Mouse (Mus musculus): ENCODE measurements around the gene Napb. TPM values are rescaled to one million over a fixed set of nuclear protein-coding genes. Genes with fewer than 3 reads are reported as not detected.

The Napb gene
- polyA plus RNA-seq, 1 experiment from 2014 or later = 2.4 TPM

DNA sequence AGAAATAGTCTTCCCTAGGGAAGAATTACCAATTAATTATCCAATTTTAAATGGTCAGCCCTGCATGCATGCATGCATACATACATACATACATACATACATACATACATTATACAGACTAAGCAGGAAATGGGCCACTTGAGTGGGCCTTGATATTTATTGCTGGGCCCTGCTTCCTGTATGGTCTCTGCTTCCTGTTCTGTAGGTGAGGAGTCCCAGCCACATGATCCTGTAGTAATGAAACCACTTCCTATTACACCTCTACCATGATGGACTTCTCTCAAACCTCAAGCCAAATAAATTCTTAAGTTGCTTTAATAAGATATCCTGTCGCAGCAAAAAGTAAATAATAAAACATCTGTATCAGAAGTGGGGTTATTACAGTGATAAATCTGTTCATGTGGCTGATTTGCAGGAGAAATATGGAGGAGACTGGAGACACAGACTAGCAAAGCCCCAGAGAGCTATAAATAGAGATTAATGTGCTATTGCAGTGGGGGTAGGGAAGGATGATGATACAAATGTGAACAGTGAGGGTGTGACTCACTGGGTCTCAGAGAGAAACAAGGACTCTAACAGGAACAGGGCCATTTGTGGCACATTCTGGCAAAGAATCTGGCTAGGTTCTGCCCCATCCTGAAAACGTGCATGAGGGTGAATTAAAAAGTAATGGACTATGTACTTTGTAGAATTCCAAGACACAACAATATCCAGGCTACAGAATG is 12.8 kb downstream of the Napb start:
- Histone ChIP-seq H3K4me1 (replicated peaks; ENCODE audit: control insufficient read depth, insufficient read depth, low read length) (no peaks in the 10 kb centered on the region), H3K9ac (ENCODE audit: low read depth, low read length) (no peak overlapping the region), H3K4me3 (ENCODE audit: low read depth, low read length) (no peak overlapping the region), H3K27me3 (replicated peaks; ENCODE audit: control insufficient read depth, insufficient read depth, low read length) (no peaks in the 10 kb centered on the region), H3K27ac (ENCODE audit: low read depth, low read length) (no peak overlapping the region), H3K4me2 (replicated peaks; ENCODE audit: low read depth) (no peak overlapping the region), H3K9me3 (ENCODE audit: control insufficient read depth) (no peaks in the 10 kb centered on the region), H3K36me3 (ENCODE audit: control insufficient read depth, insufficient read depth) (no peaks in the 10 kb centered on the region)
- WGBS = 50% methylated on average over 2 of the region's 2 CpGs
- ATAC-seq = no peak
- TF ChIP-seq CTCF (IDR thresholded peaks at IDR 0.05; ENCODE audit: low read depth) = no peak

DNA sequence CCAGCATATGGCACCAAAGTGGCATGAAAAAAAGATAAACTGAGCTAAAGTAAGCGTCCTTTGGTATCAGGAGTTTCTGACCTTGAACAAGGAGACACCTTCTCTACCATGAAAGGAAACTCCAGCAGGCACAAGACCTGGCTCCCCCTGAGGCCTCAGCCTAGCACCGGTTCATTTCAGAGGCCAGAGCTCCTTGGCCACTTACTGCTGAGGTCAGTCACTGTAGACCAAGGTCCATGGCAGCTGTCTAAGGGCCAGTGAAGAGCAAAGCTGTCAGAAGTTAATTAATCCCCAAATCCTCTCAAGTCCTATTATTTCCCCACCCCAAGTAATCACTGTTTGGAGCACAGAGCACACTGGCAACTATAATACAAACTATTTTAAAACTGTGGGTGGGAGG is 15.2 kb downstream of the Napb start:
- no peaks in the 10 kb centered on the region for H3K36me3 ChIP-seq (ENCODE audit: control insufficient read depth, insufficient read depth)
- H3K4me2 ChIP-seq (replicated peaks; ENCODE audit: low read depth) = no peak overlapping the region
- no peak overlapping the region for H3K27ac ChIP-seq (ENCODE audit: low read depth, low read length)
- H3K27me3 ChIP-seq (replicated peaks; ENCODE audit: control insufficient read depth, insufficient read depth, low read length) = no peaks in the 10 kb centered on the region
- H3K4me1 ChIP-seq (replicated peaks; ENCODE audit: control insufficient read depth, insufficient read depth, low read length) = no peaks in the 10 kb centered on the region
- H3K4me3 ChIP-seq (ENCODE audit: low read depth, low read length) = no peak overlapping the region
- no peak for TF ChIP-seq CTCF (IDR thresholded peaks at IDR 0.05; ENCODE audit: low read depth)
- H3K9me3 ChIP-seq (ENCODE audit: control insufficient read depth) = no peaks in the 10 kb centered on the region
- no peak for ATAC-seq
- WGBS = 64% methylated on average over 2 of the region's 2 CpGs
- H3K9ac ChIP-seq (ENCODE audit: low read depth, low read length) = no peak overlapping the region

DNA sequence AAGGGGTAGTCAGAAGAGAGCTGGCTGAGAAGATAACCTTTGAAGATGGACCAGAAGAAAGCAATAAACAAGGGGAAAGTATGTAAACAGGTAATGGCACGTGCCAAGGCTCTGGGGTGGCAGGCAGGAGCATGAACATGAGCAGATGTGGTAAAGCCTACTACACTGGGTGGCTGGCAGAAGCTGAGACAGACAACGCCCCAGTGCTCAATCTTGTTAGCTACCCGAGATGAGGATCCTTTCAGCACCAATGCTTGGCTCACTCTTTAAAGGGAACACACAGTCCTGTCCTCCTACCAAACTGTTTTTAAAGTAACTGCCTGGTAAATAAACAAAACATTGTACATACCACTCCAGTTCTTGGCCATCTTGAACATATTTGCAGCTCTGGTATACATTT is 19.9 kb downstream of the Napb start:
- H3K4me3 ChIP-seq (ENCODE audit: low read depth, low read length) = no peak overlapping the region
- H3K4me2 ChIP-seq (replicated peaks; ENCODE audit: low read depth) = no peak overlapping the region
- no peak overlapping the region for H3K9ac ChIP-seq (ENCODE audit: low read depth, low read length)
- peaks cover 5% of the 10 kb centered on the region; the same call in 1 of the 2 replicates for H3K36me3 ChIP-seq (ENCODE audit: control insufficient read depth, insufficient read depth)
- ATAC-seq = no peak
- 75% methylated on average over 3 of the region's 3 CpGs for WGBS
- no peaks in the 10 kb centered on the region for H3K4me1 ChIP-seq (replicated peaks; ENCODE audit: control insufficient read depth, insufficient read depth, low read length)
- TF ChIP-seq CTCF (IDR thresholded peaks at IDR 0.05; ENCODE audit: low read depth) = no peak
- no peaks in the 10 kb centered on the region for H3K27me3 ChIP-seq (replicated peaks; ENCODE audit: control insufficient read depth, insufficient read depth, low read length)
- no peaks in the 10 kb centered on the region for H3K9me3 ChIP-seq (ENCODE audit: control insufficient read depth)
- no peak overlapping the region for H3K27ac ChIP-seq (ENCODE audit: low read depth, low read length)

DNA sequence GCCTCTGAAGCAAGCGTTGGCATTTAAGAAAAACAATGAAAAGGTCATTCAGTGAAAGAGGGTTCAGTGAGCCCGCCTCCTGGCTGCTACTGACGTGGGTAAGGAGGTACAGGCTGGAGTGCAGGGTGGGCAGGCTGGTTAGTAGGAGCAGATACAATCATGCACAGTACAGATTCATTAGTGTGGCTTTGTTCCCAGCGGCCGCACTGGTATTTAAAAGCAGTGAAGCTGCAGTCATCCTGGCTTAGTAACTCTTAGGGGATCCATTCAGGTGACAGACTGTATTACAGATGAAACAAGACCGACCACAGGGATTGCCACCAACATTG is 25.1 kb downstream of the Napb start:
- no peak for TF ChIP-seq CTCF (IDR thresholded peaks at IDR 0.05; ENCODE audit: low read depth)
- Histone ChIP-seq H3K27me3 (replicated peaks; ENCODE audit: control insufficient read depth, insufficient read depth, low read length) (no peaks in the 10 kb centered on the region), H3K4me2 (replicated peaks; ENCODE audit: low read depth) (no peak overlapping the region), H3K4me3 (ENCODE audit: low read depth, low read length) (no peak overlapping the region), H3K4me1 (replicated peaks; ENCODE audit: control insufficient read depth, insufficient read depth, low read length) (no peaks in the 10 kb centered on the region), H3K27ac (ENCODE audit: low read depth, low read length) (no peak overlapping the region), H3K9me3 (ENCODE audit: control insufficient read depth) (no peaks in the 10 kb centered on the region), H3K9ac (ENCODE audit: low read depth, low read length) (no peak overlapping the region), H3K36me3 (ENCODE audit: control insufficient read depth, insufficient read depth) (peaks cover 5% of the 10 kb centered on the region; the same call in 1 of the 2 replicates)
- ATAC-seq = no peak
- 91% methylated on average over 6 of the region's 6 CpGs for WGBS

DNA sequence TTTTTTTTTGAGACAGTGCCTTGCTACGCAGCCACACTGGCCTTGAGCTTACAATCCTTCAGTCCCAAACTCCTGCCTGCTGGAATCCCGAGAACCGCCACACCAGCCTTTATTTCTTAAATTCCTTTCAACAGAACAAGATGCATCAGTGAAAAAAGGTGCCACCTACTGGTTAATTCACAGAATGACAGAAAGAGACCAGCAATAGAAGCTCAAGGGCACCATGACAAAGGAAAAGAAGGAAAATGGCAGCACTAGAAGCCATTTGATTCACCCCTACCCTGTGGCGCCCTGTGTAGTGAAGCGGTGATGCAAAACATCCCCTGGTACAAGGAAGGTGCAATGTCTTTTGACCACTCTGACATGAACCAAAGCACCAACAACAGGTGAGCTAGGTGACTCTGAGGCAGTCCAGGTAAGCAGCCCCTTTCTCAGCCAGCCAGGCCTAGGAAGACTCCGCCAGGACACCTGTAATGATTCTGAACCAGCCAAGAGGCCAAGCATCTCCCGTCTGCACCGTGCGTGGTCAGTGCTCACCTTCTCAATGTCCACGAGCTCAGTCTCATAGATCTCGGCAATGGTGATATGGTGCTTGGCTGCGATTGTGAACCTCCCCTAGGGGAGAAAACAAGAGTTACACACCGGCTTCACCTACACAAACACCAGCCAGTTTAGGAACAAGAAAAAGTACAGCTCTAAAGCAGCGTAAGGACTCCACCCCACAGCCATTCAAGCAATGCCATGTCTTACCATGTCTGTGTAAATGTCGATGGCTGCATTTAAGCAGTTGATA is 25.7 kb downstream of the Napb start:
- no peak for ATAC-seq
- no peak overlapping the region for H3K4me3 ChIP-seq (ENCODE audit: low read depth, low read length)
- no peaks in the 10 kb centered on the region for H3K27me3 ChIP-seq (replicated peaks; ENCODE audit: control insufficient read depth, insufficient read depth, low read length)
- H3K4me2 ChIP-seq (replicated peaks; ENCODE audit: low read depth) = no peak overlapping the region
- H3K27ac ChIP-seq (ENCODE audit: low read depth, low read length) = no peak overlapping the region
- H3K36me3 ChIP-seq (ENCODE audit: control insufficient read depth, insufficient read depth) = peaks cover 5% of the 10 kb centered on the region; the same call in 1 of the 2 replicates
- peak; percentile 68 for TF ChIP-seq CTCF (IDR thresholded peaks at IDR 0.05; ENCODE audit: low read depth)
- no peaks in the 10 kb centered on the region for H3K4me1 ChIP-seq (replicated peaks; ENCODE audit: control insufficient read depth, insufficient read depth, low read length)
- H3K9ac ChIP-seq (ENCODE audit: low read depth, low read length) = no peak overlapping the region
- H3K9me3 ChIP-seq (ENCODE audit: control insufficient read depth) = no peaks in the 10 kb centered on the region
- 81% methylated on average over 15 of the region's 15 CpGs for WGBS

DNA sequence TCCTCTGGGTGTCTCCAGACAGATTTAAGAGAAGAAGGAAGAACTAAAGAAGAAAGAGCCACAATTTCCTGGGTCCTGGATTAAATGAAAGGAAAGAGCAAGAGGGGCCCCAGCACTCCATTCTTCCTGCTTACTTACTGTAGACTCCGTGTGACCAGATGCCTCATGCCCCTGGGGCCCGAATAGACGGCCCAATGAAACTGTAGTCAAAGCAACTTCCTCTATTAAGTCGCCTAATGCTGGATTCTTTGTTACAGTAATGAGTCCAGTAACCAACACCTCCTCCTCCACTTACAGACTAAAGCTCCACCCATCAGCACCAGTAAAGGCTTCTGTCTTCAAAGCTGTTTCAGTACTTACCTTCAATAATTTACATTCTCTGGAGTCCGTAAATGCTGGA is 33.7 kb downstream of the Napb start:
- H3K9me3 ChIP-seq (ENCODE audit: control insufficient read depth) = no peaks in the 10 kb centered on the region
- no peak for TF ChIP-seq CTCF (IDR thresholded peaks at IDR 0.05; ENCODE audit: low read depth)
- peaks cover 7% of the 10 kb centered on the region; the same call in 1 of the 2 replicates for H3K36me3 ChIP-seq (ENCODE audit: control insufficient read depth, insufficient read depth)
- H3K9ac ChIP-seq (ENCODE audit: low read depth, low read length) = no peak overlapping the region
- H3K4me3 ChIP-seq (ENCODE audit: low read depth, low read length) = no peak overlapping the region
- no peaks in the 10 kb centered on the region for H3K27me3 ChIP-seq (replicated peaks; ENCODE audit: control insufficient read depth, insufficient read depth, low read length)
- no peaks in the 10 kb centered on the region for H3K4me1 ChIP-seq (replicated peaks; ENCODE audit: control insufficient read depth, insufficient read depth, low read length)
- no peak overlapping the region for H3K4me2 ChIP-seq (replicated peaks; ENCODE audit: low read depth)
- H3K27ac ChIP-seq (ENCODE audit: low read depth, low read length) = no peak overlapping the region
- no peak for ATAC-seq
- WGBS = 75% methylated on average over 5 of the region's 5 CpGs
